Comparison of ENCODE assay signal across 10 mouse cellular contexts in genomic region chr8:118518030-118518741, GRCm38 (mm10).
A peak's percentile ranks its signal among the peaks of the same experiment; 100 is the strongest.
DNase-seq lines count a peak whose midpoint lies in the region; TF ChIP-seq lines count a peak whose summit lies in the region.
"Had no signal": no experiment of that assay in that cellular context is flagged by ENCODE, and none has a peak within 500 bp of the region (broad histone marks: within the 10 kb centered on the region; RNA-seq: fewer than 3 reads in every experiment).

No protein-coding gene starts in this region.

- intact Hi-C loops in heart, adult 2 months (cut with DNase I): no loop called here

- H3K9ac ChIP-seq in heart, adult 2 months (ENCODE audit: low read depth, low read length): no peak overlapping the region
- H3K9ac ChIP-seq: neural tube, embryonic 13.5 days had no signal

- TF ChIP-seq CTCF in heart, adult 2 months (IDR thresholded peaks at IDR 0.05): peak; percentile 41

- no peaks in the 10 kb centered on the region for H3K27me3 ChIP-seq in heart, adult 2 months (ENCODE audit: control insufficient read depth, insufficient read depth, low read length)
- H3K27me3 ChIP-seq: neural tube, embryonic 13.5 days had no signal

- H3K4me1 ChIP-seq in heart, adult 2 months (ENCODE audit: control insufficient read depth, insufficient read depth, low read length): peaks cover 10% of the 10 kb centered on the region

- no peak for TF ChIP-seq EP300 in heart, adult 2 months (IDR thresholded peaks at IDR 0.05; ENCODE audit: insufficient read depth, low read depth, low read length)

- no peak overlapping the region for H3K4me3 ChIP-seq in heart, adult 2 months
- H3K4me3 ChIP-seq: neural tube, embryonic 13.5 days had no signal

- peak; percentile 10 for DNase-seq in kidney, postnatal 10 days
- no peak for DNase-seq in kidney, postnatal 36 days
- peak; percentile 9 for DNase-seq in cerebellum, adult 9-10 months
- DNase-seq in heart, adult 2 months: peak; percentile 33 to 52
- peak; percentile 28 for DNase-seq in left cerebral cortex, adult 11 months (ENCODE audit: low spot score)
- peak; percentile 16 for DNase-seq in yolk sac, embryonic 10.5 days (ENCODE audit: low spot score)
- no peak for DNase-seq in liver
- DNase-seq in ovary, postnatal 14 days (ENCODE audit: low spot score): no peak

- H3K36me3 ChIP-seq in heart, adult 2 months (ENCODE audit: control insufficient read depth, insufficient read depth, low read length): no peaks in the 10 kb centered on the region
- H3K36me3 ChIP-seq: G1E; neural tube, embryonic 13.5 days had no signal

- H3K79me2 ChIP-seq in heart, adult 2 months (replicated peaks; ENCODE audit: control insufficient read depth, insufficient read depth, low read length): no peaks in the 10 kb centered on the region

- no peak for TF ChIP-seq POLR2A in heart, adult 2 months (IDR thresholded peaks at IDR 0.05; ENCODE audit: insufficient read depth, low read depth, low read length)

- no peak overlapping the region; the same call in 1 of the 2 replicates for H3K27ac ChIP-seq in heart, adult 2 months
- H3K27ac ChIP-seq: neural tube, embryonic 13.5 days had no signal

- 41% methylated on average over 13 of the region's 13 CpGs for WGBS in heart, adult 2 months

Comparison
In these comparisons a context has a peak if more than half of its experiments do, and no peak if none do; other contexts are left out.
1. DNase-seq: peak in kidney, postnatal 10 days (single experiment), cerebellum, adult 9-10 months (single experiment), heart, adult 2 months (2 of 2), left cerebral cortex, adult 11 months (single experiment) and yolk sac, embryonic 10.5 days (single experiment); none in kidney, postnatal 36 days (0 of 2), liver (single experiment) and ovary, postnatal 14 days (single experiment).